Mouse (Mus musculus) bone marrow macrophage, adult 2 months (primary cell): ENCODE data around the gene Src.

Source experiments
- CTCF ChIP-seq: IDR thresholded peaks from 2 replicates; pipeline ENCODE4 v1.5.1; 2012; ENCODE audit warnings: low read depth, mild to moderate bottlenecking, low read length, moderate library complexity
- POLR2A ChIP-seq: IDR thresholded peaks from 2 replicates; pipeline ENCODE4 v1.6.1; 2012; ENCODE audit warnings: mild to moderate bottlenecking, low read depth, low read length, borderline replicate concordance

DNA sequence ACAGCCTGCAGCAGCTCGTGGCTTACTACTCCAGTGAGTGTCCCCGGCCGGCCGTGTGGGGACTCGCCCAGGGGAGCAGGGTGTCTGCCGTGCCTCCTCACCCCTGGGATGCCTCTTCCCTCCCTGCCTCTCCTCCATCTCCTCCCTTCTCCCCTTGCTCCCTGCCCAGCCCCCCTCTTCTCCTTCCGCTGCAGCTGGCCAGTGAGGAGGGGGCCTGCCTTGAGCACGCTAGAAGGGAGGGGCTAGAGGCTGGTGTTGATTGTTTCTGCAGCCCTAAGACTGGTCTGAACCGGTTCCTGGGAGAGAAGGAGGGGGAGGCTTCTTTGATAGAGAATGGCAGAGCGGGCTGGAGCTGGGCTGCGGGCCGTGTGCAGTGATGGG, 46.5 kb downstream of the Src start:
- no peak for TF ChIP-seq POLR2A
- no peak for TF ChIP-seq CTCF
